ENCODE assay signal across 8 mouse cellular contexts in genomic region chr3:14667126-14667525, GRCm38 (mm10). TPM values are rescaled to one million over a fixed set of nuclear protein-coding genes. Genes with fewer than 3 reads are reported as not detected.
DNase-seq lines count a peak whose midpoint lies in the region; ATAC-seq and TF ChIP-seq lines count a peak whose summit lies in the region.

No protein-coding gene starts in this region.

- H3K4me1 ChIP-seq in kidney, postnatal 0 days (replicated peaks; ENCODE audit: insufficient read depth, low read length): no peaks in the 10 kb centered on the region

- peak; percentile 28 for DNase-seq in gastrocnemius, postnatal 10 days
- DNase-seq in gastrocnemius, adult 8-10 months (ENCODE audit: low spot score in 2 of 2): no peak
- peak; percentile 73 for DNase-seq in 3T3-L1 (ENCODE audit: low read depth, low spot score)
- DNase-seq in embryo, embryonic 11 days: peak; percentile 47
- peak; percentile 65 for DNase-seq in kidney, postnatal 0 days (ENCODE audit: low spot score)
- DNase-seq in lung, postnatal 10 days: peak; percentile 69
- peak; percentile 63 for DNase-seq in splenic B cell, adult 2 months (ENCODE audit: low read depth, low spot score)

- ATAC-seq in activated CD4-positive, CD25-positive, alpha-beta regulatory T cell, adult 4 months: peak; percentile 52
- ATAC-seq in kidney, postnatal 0 days (replicated peaks; ENCODE audit: low FRiP score, low read depth): no peak

- TF ChIP-seq CTCF in kidney, postnatal 0 days (IDR thresholded peaks at IDR 0.05; ENCODE audit: low read depth): peak; percentile 73

- H3K4me3 ChIP-seq in kidney, postnatal 0 days (replicated peaks; ENCODE audit: low read depth, low read length): no peak overlapping the region

- no peak overlapping the region for H3K27ac ChIP-seq in kidney, postnatal 0 days

- H3K4me2 ChIP-seq in kidney, postnatal 0 days (ENCODE audit: low read length): no peak overlapping the region

- H3K36me3 ChIP-seq in kidney, postnatal 0 days (ENCODE audit: insufficient read depth, low read length): no peaks in the 10 kb centered on the region
- no peaks in the 10 kb centered on the region for H3K36me3 ChIP-seq in splenic B cell, adult 2 months (ENCODE audit: control insufficient read depth, insufficient read depth, low read length, poor library complexity, severe bottlenecking)

- no peak overlapping the region for H3K9ac ChIP-seq in kidney, postnatal 0 days (ENCODE audit: low read depth, low read length)

- 49% methylated on average over 2 of the region's 2 CpGs for WGBS in kidney, postnatal 0 days

- no peaks in the 10 kb centered on the region for H3K27me3 ChIP-seq in kidney, postnatal 0 days (ENCODE audit: insufficient read depth, low read length)
- no peaks in the 10 kb centered on the region; the same call in 1 of the 2 replicates for H3K27me3 ChIP-seq in splenic B cell, adult 2 months (ENCODE audit: control insufficient read depth, insufficient read depth, low read length, poor library complexity, severe bottlenecking)

- no peaks in the 10 kb centered on the region for H3K9me3 ChIP-seq in kidney, postnatal 0 days (replicated peaks; ENCODE audit: low read length)

RNA-seq across cellular contexts. Expression of gene Car13, which starts 25.6 kb away (rescaled TPM):
- under 1 TPM; 0.52 to 0.79 TPM for total RNA-seq in gastrocnemius, postnatal 10 days (2021)
- under 1 TPM; 0.41 to 0.72 (median 0.52) TPM for total RNA-seq in gastrocnemius, adult 8-10 months (2022)
- under 1 TPM; 0.24 to 0.27 TPM for polyA plus RNA-seq in activated CD4-positive, CD25-positive, alpha-beta regulatory T cell, adult 4 months (2017; shearing (Covaris generic))
- 1.7 and 2.3 TPM in 2 replicates for polyA plus RNA-seq in kidney, postnatal 0 days (2015; fragmentation: Nextera tagmentation; extraction: Ambion mirVana)

RNA-seq across cellular contexts. Expression of gene 1810022K09Rik, which starts 56.0 kb away (rescaled TPM):
- 10 to 100 TPM; 82.5 to 97.1 TPM for total RNA-seq in gastrocnemius, postnatal 10 days (2021)
- total RNA-seq in gastrocnemius, adult 8-10 months (2022): 10 to 100 TPM; 59.2 to 72.4 (median 66.7) TPM
- 100 to 1,000 TPM; 228 to 232 TPM for polyA plus RNA-seq in activated CD4-positive, CD25-positive, alpha-beta regulatory T cell, adult 4 months (2017; shearing (Covaris generic))
- polyA plus RNA-seq in kidney, postnatal 0 days (2015; fragmentation: Nextera tagmentation; extraction: Ambion mirVana): 521 and 597 TPM in 2 replicates

Comparison
In these comparisons a context has a peak if more than half of its experiments do, and no peak if none do; other contexts are left out.
1. DNase-seq: peak in gastrocnemius, postnatal 10 days (single experiment), 3T3-L1 (single experiment), embryo, embryonic 11 days (single experiment), kidney, postnatal 0 days (single experiment), lung, postnatal 10 days (single experiment) and splenic B cell, adult 2 months (single experiment); none in gastrocnemius, adult 8-10 months (0 of 2).